Mouse (Mus musculus): ENCODE data around the gene Dntt.

GRCm38 (mm10) chr19:41006621-41007020, 22.5 kb upstream of the Dntt start:
- TF ChIP-seq GATA2 (IDR thresholded peaks at IDR 0.05; ENCODE audit: borderline replicate concordance, low read depth, low read length) (no peak), GATA1 (IDR thresholded peaks at IDR 0.05; ENCODE audit: borderline replicate concordance, low read length) (no peak), CTCF (IDR thresholded peaks at IDR 0.05; ENCODE audit: low read depth, low read length) (no peak), TAL1 (conservative IDR thresholded peaks at IDR 0.05; ENCODE audit: low read depth, low read length) (no peak), POLR2AphosphoS5 (IDR thresholded peaks at IDR 0.05; ENCODE audit: insufficient replicate concordance, low read depth, low read length) (no peak)

All from G1E (cell line).